Mouse (Mus musculus) embryonic facial prominence, embryonic 13.5 days (tissue): ENCODE measurements at regions not wholly inside any gene's neighbourhood (a gene's known extent, or its start where the extent isn't known, plus 50 kb on each side); places are given as distances from the start of the nearest gene placed in this dataset.

ENCODE experiments used
- ATAC-seq: fragments of 200-750 bp; cut with Nextera tagmentation; 2 replicates; pipeline ENCODE4 v1.8.0; 2017; ENCODE audit warnings: low read depth; ENCODE audit not compliant: insufficient number of reproducible peaks, insufficient read depth, low FRiP score, low TSS enrichment
- H3K27ac ChIP-seq: fragments of 300-500 bp; sonication (generic); 2 replicates; pipeline ENCODE4 v1.5.1; 2015; ENCODE audit warnings: moderate library complexity, mild to moderate bottlenecking, inconsistent platforms
- H3K27me3 ChIP-seq: fragments of 300-500 bp; sonication (generic); 2 replicates; pipeline ENCODE4 v1.6.1; 2015; ENCODE audit warnings: mild to moderate bottlenecking, inconsistent platforms
- H3K36me3 ChIP-seq: fragments of 300-500 bp; sonication (generic); 2 replicates; pipeline ENCODE4 v1.6.1; 2015; ENCODE audit warnings: mild to moderate bottlenecking, inconsistent platforms
- H3K4me1 ChIP-seq: fragments of 300-500 bp; sonication (generic); 2 replicates; pipeline ENCODE4 v1.6.1; 2015; ENCODE audit warnings: inconsistent platforms
- H3K4me2 ChIP-seq: fragments of 300-500 bp; sonication (generic); 2 replicates; pipeline ENCODE4 v1.6.1; 2015; ENCODE audit warnings: moderate library complexity, mild to moderate bottlenecking, inconsistent platforms
- H3K4me3 ChIP-seq: fragments of 300-500 bp; sonication (generic); 2 replicates; pipeline ENCODE4 v1.5.1; 2015; ENCODE audit warnings: mild to moderate bottlenecking, inconsistent platforms
- H3K9ac ChIP-seq: fragments of 300-500 bp; sonication (generic); 2 replicates; pipeline ENCODE4 v1.6.1; 2015; ENCODE audit warnings: mild to moderate bottlenecking, inconsistent platforms
- H3K9me3 ChIP-seq: fragments of 300-500 bp; sonication (generic); 2 replicates; pipeline ENCODE4 v1.6.1; 2016; ENCODE audit warnings: inconsistent platforms
- WGBS: fragments of 180-500 bp; shearing (Covaris S2); methylation state at CpG from one replicate; pipeline ENCODE4 v1.1.7; 2015; ENCODE audit warnings: mixed read lengths; 5-methylcytosine and 5-hydroxymethylcytosine counted together

DNA sequence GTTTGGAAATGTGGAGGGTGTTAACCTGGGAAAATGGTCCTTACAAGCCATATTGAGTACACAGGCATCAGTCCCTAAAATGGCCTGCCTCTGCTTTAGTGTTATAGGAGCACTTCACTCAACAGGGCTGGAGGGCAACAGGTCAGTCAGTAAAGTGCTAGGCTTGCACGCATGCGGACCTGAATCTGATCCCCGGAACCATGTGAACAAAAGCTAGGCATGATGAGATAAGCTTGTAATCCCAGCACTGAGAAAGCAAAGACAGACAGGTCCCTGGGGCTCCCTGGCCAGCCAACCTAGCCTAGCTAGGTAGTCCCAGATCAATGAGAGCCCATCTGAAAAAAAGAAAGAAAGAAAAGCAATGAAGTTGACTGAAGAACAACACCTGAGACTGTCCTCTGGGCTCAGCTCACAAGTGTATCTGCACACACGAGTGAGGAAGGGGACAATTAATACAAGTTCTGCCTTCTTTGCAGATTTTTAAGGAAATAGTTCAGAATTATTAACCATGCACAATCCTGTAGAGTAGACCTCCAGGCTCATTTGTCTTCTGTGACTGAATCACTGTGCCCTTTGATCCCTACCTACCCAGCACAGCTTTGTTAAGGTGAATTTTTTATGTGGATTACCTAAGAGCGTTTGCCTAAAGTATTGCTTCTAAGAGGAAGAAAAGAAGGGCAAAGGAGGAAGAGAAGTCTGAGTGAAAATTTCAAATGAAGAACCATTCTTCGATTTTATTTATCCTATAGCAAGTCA, 163.8 kb upstream of the Nt5e start:
- no peaks in the 10 kb centered on the region for H3K36me3 ChIP-seq
- H3K9ac ChIP-seq: no peak overlapping the region
- no peak overlapping the region for H3K4me3 ChIP-seq
- H3K9me3 ChIP-seq: no peaks in the 10 kb centered on the region
- 68% methylated on average over 6 of the region's 6 CpGs for WGBS
- H3K4me1 ChIP-seq: no peaks in the 10 kb centered on the region
- no peak for ATAC-seq
- no peaks in the 10 kb centered on the region for H3K27me3 ChIP-seq
- no peak overlapping the region for H3K4me2 ChIP-seq
- H3K27ac ChIP-seq: no peak overlapping the region

DNA sequence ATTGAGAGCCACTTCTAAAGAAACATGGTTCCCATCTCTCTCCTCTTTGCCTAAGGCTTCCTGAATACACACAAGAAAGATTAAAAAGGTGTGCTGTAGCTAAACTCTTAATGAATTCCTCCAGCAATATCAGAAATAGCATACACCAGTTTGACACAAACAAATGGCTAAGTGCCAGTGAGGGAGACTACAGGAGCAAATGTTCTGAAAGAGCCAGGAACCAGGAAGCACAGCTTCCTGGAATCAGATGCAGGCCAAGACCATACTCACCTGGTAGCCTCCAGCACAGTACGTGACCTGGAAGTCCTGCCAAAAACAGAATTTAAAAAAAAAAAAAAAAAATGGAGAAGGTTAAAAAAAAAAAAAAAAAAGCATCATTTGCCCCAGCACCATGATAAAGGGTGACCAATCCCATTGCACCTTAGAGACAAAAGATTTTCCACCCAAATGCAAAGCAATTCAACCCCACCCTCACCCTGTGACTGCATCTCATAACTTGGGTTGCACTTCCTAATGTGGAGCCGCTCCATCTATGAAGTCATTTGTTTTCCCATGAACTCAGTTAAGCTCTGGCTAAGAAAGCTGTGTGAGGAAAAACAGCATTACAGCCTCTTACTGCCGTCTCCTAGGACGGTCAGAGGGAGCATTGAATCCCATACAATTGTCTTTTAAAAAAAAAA, 149.3 kb upstream of the Nt5e start:
- Histone ChIP-seq H3K4me2 (no peak overlapping the region), H3K27ac (no peak overlapping the region), H3K9me3 (no peaks in the 10 kb centered on the region), H3K4me1 (peaks cover 14% of the 10 kb centered on the region), H3K9ac (no peak overlapping the region), H3K4me3 (no peak overlapping the region), H3K27me3 (no peaks in the 10 kb centered on the region), H3K36me3 (no peaks in the 10 kb centered on the region)
- no peak for ATAC-seq
- 36% methylated on average over 4 of the region's 4 CpGs for WGBS

DNA sequence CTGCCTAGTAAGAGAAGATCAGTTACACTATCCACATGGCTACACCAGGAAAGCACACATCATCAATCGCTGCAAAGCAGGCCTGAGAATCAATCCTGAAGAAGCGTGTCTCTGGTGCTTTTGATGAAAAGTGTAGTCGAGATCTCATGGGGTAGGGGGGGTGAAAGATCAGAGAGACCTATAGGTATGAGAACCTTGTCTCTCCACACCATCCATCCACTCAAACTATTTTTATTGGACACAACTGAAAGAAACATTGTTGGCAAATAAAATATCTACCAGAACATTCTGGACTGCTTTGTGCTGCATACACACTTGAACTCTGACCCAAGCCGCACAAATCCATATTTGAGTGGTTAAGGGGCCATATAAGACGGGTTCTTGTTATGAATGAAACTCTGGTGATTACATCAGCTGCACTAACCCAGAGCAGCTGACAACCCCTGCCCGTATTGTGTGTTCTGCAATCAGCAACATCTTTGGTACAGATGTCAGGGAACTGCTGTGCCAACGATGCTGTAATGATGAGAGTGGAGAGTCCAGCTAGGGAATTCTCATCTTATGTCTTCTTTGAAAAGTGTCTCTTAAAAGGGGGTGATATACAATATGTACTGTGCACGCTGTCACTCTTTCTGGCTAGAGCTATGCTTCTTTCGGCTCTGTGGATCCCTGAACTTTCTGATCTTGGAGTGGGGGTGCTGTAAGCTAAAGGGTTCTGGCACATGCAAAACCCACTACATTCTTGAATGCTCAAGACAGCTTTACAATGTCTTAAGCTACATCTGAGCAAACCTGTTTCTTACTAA, 145.6 kb upstream of the Nt5e start:
- no peaks in the 10 kb centered on the region for H3K27me3 ChIP-seq
- no peak overlapping the region for H3K4me3 ChIP-seq
- peak overlapping the region; percentile 8; the same call in 1 of the 2 replicates for H3K27ac ChIP-seq
- peaks cover 15% of the 10 kb centered on the region for H3K4me1 ChIP-seq
- no peaks in the 10 kb centered on the region for H3K9me3 ChIP-seq
- H3K4me2 ChIP-seq: no peak overlapping the region
- ATAC-seq: peak; percentile 67; the same call in 1 of the 2 replicates
- H3K36me3 ChIP-seq: no peaks in the 10 kb centered on the region
- no peak overlapping the region for H3K9ac ChIP-seq
- 46% methylated on average over 9 of the region's 9 CpGs for WGBS

DNA sequence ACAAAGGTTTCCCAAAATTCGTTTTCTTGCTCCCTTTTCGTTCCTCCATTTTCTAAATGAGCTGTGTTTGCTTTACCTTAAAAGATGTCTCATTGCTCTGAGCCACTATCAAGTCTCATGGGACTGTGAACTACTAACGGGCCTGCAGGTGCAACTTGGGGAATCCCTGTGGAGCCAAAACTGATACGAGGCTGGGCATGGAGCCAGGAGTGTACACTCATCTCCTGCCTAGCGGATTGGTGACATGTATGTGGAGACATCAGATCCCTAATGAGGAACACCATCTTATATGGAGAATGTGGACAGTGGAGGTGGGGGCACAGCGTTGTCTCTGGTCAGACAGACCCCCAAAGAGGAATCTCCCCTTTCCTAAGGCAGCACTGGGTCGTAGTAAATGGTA, 119.6 kb upstream of the Nt5e start:
- Histone ChIP-seq H3K27ac (no peak overlapping the region), H3K4me1 (no peaks in the 10 kb centered on the region), H3K4me2 (no peak overlapping the region), H3K9me3 (no peaks in the 10 kb centered on the region), H3K27me3 (no peaks in the 10 kb centered on the region), H3K4me3 (no peak overlapping the region), H3K36me3 (no peaks in the 10 kb centered on the region), H3K9ac (no peak overlapping the region)
- no peak for ATAC-seq
- 74% methylated on average over 7 of the region's 7 CpGs for WGBS

DNA sequence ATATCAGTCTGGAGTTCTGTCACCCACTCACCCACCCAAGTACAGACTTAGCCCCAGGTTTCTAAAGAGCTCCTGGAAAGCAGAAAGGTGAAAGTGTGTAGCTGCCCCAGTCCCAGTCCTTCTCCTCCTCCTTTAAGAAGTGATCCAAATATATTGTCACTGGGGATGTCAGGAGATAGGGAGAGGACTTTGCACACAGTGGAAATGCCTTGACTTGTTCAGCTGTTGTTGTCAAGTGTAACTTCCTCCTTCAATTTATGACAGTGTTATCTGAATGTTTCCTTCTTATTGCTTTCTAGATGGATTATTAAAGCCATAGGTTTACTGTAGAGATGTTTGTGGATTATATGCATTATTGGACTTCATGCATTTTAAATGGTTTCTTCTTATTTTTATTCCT, 119.0 kb upstream of the Nt5e start:
- Histone ChIP-seq H3K36me3 (no peaks in the 10 kb centered on the region), H3K9ac (no peak overlapping the region), H3K4me1 (no peaks in the 10 kb centered on the region), H3K4me3 (no peak overlapping the region), H3K27me3 (no peaks in the 10 kb centered on the region), H3K27ac (no peak overlapping the region), H3K4me2 (no peak overlapping the region), H3K9me3 (no peaks in the 10 kb centered on the region)
- ATAC-seq: no peak

DNA sequence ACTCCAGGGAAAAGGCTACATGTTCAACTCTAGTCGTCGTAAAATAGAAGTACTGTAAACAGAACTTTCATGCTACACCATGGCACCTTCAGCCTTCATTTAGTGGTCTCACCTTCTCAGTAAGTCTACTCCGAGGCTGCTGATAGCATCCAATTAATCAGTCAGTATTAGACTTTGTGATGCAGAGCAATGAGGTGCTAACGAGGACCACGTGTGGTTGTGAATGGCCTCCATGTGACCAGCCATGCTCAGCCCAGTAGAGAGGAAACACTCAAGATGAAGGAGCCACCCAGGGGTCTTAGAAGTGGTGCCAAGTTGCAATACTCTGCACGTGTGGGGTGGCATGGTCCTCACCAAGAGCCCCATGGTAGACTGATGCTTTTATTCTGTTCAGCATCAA, 112.2 kb upstream of the Nt5e start:
- H3K36me3 ChIP-seq: no peaks in the 10 kb centered on the region
- H3K9ac ChIP-seq: no peak overlapping the region
- H3K9me3 ChIP-seq: no peaks in the 10 kb centered on the region
- no peaks in the 10 kb centered on the region for H3K27me3 ChIP-seq
- H3K4me3 ChIP-seq: no peak overlapping the region
- ATAC-seq: no peak
- 67% methylated on average over 6 of the region's 6 CpGs for WGBS
- H3K4me2 ChIP-seq: no peak overlapping the region
- no peaks in the 10 kb centered on the region for H3K4me1 ChIP-seq
- H3K27ac ChIP-seq: no peak overlapping the region

DNA sequence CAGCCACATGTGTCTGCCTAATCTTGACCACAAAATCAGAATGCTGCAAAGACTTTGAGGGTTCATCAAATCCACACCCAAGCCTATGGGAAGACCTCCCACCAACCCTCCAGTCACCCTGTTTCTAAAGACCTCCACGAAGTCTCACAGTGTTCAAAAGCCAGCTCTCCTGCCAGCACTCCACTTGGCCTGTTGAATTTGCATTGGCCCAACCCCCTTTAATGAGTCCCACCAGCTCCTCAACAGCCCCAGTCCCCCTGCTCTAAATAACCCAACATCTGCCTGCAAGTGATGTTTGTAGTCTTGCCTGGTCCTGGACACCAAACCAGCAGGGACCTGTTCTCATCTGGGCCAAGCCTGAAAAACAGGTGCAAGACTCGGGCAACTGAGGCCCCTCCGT, 106.6 kb upstream of the Nt5e start:
- Histone ChIP-seq H3K9ac (no peak overlapping the region), H3K4me3 (no peak overlapping the region), H3K4me1 (peaks cover 6% of the 10 kb centered on the region; the same call in 1 of the 2 replicates), H3K4me2 (0 out of 2 replicates have a peak overlapping the region, but pooled peaks have one; percentile 7), H3K9me3 (no peaks in the 10 kb centered on the region), H3K27ac (no peak overlapping the region), H3K36me3 (no peaks in the 10 kb centered on the region), H3K27me3 (0 out of 2 replicates have a peak, but pooled peaks cover 6% of the 10 kb centered on the region)
- peak; percentile 72 for ATAC-seq
- 50% methylated on average over 3 of the region's 3 CpGs for WGBS

DNA sequence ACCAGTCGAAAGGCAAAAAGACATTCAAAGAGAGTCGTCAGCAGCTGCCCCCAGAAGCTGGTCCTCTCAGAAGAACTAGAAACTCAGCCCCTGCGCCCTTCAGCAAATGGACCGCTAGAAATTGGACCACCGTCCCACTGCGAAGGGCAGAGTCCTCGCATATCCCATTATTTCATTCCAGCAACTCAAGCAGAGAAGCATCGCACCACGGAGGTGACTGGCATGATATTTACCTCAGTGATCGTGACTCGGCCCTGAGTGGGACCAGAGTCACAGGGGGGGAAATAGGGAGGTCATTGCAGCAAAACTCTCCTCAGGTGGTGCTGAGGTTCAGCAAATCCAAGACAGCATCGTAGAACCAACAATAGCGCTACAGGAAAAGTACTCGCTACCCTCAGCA, 105.7 kb upstream of the Nt5e start:
- Histone ChIP-seq H3K36me3 (no peaks in the 10 kb centered on the region), H3K4me2 (no peak overlapping the region), H3K27ac (no peak overlapping the region), H3K27me3 (0 out of 2 replicates have a peak, but pooled peaks cover 6% of the 10 kb centered on the region), H3K4me1 (peaks cover 6% of the 10 kb centered on the region; the same call in 1 of the 2 replicates), H3K9ac (no peak overlapping the region), H3K9me3 (no peaks in the 10 kb centered on the region), H3K4me3 (no peak overlapping the region)
- 83% methylated on average over 14 of the region's 14 CpGs for WGBS
- ATAC-seq: no peak

DNA sequence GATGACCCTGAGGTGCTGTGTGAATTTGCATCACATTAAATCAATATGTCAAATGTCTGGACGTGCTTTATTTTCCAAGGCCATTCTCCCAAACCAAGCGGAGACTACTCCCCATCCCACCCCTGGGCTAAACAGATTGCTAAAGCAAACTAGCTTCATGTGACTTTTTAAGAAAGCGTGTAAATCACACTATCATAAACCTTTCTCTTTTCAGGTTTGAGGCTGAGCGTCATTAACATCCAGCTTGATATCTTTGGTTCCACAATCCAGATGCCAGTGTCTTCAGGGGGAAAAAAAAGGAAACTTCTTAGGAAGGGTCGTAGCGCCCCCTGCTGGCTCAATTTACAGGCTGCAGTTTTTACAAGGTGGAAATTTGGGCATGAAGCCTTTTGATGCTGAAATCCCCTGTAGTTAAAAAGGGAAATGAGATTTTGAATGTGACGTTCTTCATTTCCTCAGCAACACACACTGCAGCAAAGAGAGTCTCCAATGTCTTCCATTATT, 105.1 kb upstream of the Nt5e start:
- Histone ChIP-seq H3K36me3 (no peaks in the 10 kb centered on the region), H3K4me2 (no peak overlapping the region), H3K4me3 (no peak overlapping the region), H3K9ac (no peak overlapping the region), H3K27ac (no peak overlapping the region), H3K27me3 (0 out of 2 replicates have a peak, but pooled peaks cover 6% of the 10 kb centered on the region), H3K9me3 (no peaks in the 10 kb centered on the region), H3K4me1 (peaks cover 6% of the 10 kb centered on the region; the same call in 1 of the 2 replicates)
- 17% methylated on average over 7 of the region's 7 CpGs for WGBS
- ATAC-seq: no peak

DNA sequence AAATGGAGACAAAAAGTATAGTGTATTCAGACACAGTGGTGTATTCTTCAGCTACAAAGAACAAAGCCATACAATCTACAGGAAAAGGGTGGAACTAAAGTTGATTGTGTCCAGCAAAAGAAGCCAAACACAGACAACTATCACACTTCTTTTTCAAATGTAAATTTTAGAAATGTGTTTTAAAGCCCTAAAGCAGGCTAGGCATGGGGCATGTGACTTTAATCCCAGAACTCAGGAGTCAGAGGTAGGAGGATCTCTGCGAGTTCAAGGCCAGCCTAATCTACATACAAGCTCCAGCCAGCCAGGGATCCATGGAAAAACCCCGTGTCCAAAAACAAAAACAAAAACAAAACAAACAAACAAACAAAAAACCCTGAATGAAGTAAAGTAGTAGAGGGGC, 89.9 kb upstream of the Nt5e start:
- Histone ChIP-seq H3K36me3 (no peaks in the 10 kb centered on the region), H3K27ac (no peak overlapping the region), H3K9ac (no peak overlapping the region), H3K4me3 (no peak overlapping the region), H3K27me3 (no peaks in the 10 kb centered on the region), H3K9me3 (no peaks in the 10 kb centered on the region), H3K4me2 (no peak overlapping the region), H3K4me1 (peaks cover 2% of the 10 kb centered on the region; the same call in 1 of the 2 replicates)
- no peak for ATAC-seq
- 62% methylated on average over 2 of the region's 2 CpGs for WGBS

DNA sequence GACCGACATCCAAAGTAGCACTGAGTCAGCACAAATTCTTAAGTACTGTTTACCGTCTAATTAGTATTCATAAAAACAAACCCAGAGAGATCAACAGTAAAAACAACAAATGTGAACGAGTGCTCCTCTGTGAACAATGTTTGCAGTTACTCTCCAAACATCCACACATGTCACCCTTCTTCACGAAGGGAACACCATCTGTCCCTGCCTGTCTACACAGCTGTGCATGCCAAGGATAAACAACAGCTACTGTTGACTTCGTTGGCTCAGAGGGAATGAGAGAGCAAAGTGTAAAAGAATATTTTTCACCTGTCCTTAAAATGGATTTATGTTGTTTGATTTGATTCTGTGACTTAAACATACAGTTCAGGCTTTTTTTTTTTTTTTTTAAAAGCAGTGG, 88.7 kb upstream of the Nt5e start:
- no peak for ATAC-seq

More for the DNA sequence above, 88.7 kb upstream of the Nt5e start:
- Histone ChIP-seq H3K27me3 (no peaks in the 10 kb centered on the region), H3K4me1 (peaks cover 2% of the 10 kb centered on the region; the same call in 1 of the 2 replicates), H3K9me3 (no peaks in the 10 kb centered on the region), H3K36me3 (no peaks in the 10 kb centered on the region), H3K9ac (no peak overlapping the region), H3K27ac (no peak overlapping the region), H3K4me3 (no peak overlapping the region), H3K4me2 (no peak overlapping the region)
- WGBS: 74% methylated on average over 5 of the region's 5 CpGs
